In the genomic region with DNA sequence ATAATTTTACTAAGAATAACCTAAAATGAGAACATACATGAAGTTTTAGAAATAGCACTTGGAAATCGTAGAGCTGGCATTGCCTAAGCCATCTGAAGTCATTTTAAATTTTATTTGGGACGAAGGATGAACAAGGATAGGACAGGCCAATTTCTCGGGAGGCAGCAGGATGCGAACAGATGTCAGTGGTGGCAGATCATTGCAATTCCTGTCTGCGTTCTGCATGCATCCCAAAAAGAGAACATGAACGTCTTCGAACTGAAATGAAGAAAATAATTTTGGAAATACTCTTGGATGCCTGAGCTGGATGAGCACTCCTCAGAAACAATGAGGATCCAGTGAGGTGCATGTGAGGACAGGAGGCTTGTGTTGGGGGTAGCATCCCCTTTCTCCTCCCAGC, we compare ENCODE assay signal across 21 mouse cellular contexts.
DNase-seq lines count a peak whose midpoint lies in the region; ATAC-seq lines count a peak whose summit lies in the region.
"Had no signal": no experiment of that assay in that cellular context is flagged by ENCODE, and none has a peak within 500 bp of the region (broad histone marks: within the 10 kb centered on the region; RNA-seq: fewer than 3 reads in every experiment).

No protein-coding gene starts in this region.

- H3K9me3 ChIP-seq in heart, embryonic 11.5 days (replicated peaks; ENCODE audit: control insufficient read depth, low read length): no peaks in the 10 kb centered on the region
- H3K9me3 ChIP-seq: embryonic facial prominence, embryonic 12.5 days; embryonic facial prominence, embryonic 15.5 days; forebrain, embryonic 15.5 days; heart, embryonic 10.5 days; hindbrain, embryonic 12.5 days; hindbrain, embryonic 15.5 days had no signal

- whole genome bisulfite sequencing in heart, embryonic 11.5 days (ENCODE audit: insufficient replicate concordance): 83% methylated on average over 7 of the region's 7 CpGs

- H3K27ac ChIP-seq in heart, embryonic 11.5 days (ENCODE audit: low read depth, low read length): no peak overlapping the region
- H3K27ac ChIP-seq: embryonic facial prominence, embryonic 12.5 days; embryonic facial prominence, embryonic 15.5 days; forebrain, embryonic 15.5 days; heart, adult 2 months; heart, embryonic 10.5 days; hindbrain, embryonic 12.5 days; hindbrain, embryonic 15.5 days had no signal

- no peak overlapping the region for H3K4me2 ChIP-seq in heart, embryonic 11.5 days
- H3K4me2 ChIP-seq: embryonic facial prominence, embryonic 12.5 days; embryonic facial prominence, embryonic 15.5 days; forebrain, embryonic 15.5 days; hindbrain, embryonic 12.5 days; hindbrain, embryonic 15.5 days had no signal

- ATAC-seq in heart, embryonic 11.5 days (replicated peaks; ENCODE audit: insufficient number of reproducible peaks, low FRiP score, low TSS enrichment): no peak
- ATAC-seq: CD4-positive, CD25-positive, alpha-beta regulatory T cell, adult 4 months; forebrain, embryonic 15.5 days had no signal

- peak; percentile 58 for DNase-seq in heart, adult 11 months
- DNase-seq in right cerebral cortex, postnatal 10 days (ENCODE audit: low spot score in 2 of 2): peak; percentile 62 to 82
- DNase-seq in right cerebral cortex, adult 18-20 months: no peak
- DNase-seq in brain, embryonic 18.5 days (ENCODE audit: low read depth, low spot score): peak; percentile 46
- no peak for DNase-seq in adrenal gland, postnatal 14 days
- DNase-seq: adrenal gland, adult 2 months; adrenal gland, postnatal 25 days; cerebellum, adult 11 months; cerebellum, adult 2 months; cerebellum, adult 9-11 months; cerebellum, postnatal 25 days; gastrocnemius, postnatal 25 days; heart, adult 2 months had no signal

- H3K4me3 ChIP-seq in heart, embryonic 11.5 days (ENCODE audit: low read depth, low read length): no peak overlapping the region
- H3K4me3 ChIP-seq: embryonic facial prominence, embryonic 12.5 days; embryonic facial prominence, embryonic 15.5 days; forebrain, embryonic 15.5 days; heart, adult 2 months; heart, embryonic 10.5 days; hindbrain, embryonic 12.5 days; hindbrain, embryonic 15.5 days had no signal

- no peaks in the 10 kb centered on the region for H3K36me3 ChIP-seq in heart, embryonic 11.5 days (ENCODE audit: control insufficient read depth, insufficient read depth, low read length)
- H3K36me3 ChIP-seq: embryonic facial prominence, embryonic 12.5 days; embryonic facial prominence, embryonic 15.5 days; forebrain, embryonic 15.5 days; heart, embryonic 10.5 days; hindbrain, embryonic 12.5 days; hindbrain, embryonic 15.5 days had no signal

- peaks cover 4% of the 10 kb centered on the region for H3K4me1 ChIP-seq in heart, embryonic 11.5 days (ENCODE audit: control insufficient read depth, insufficient read depth, low read length)
- H3K4me1 ChIP-seq: embryonic facial prominence, embryonic 12.5 days; embryonic facial prominence, embryonic 15.5 days; forebrain, embryonic 15.5 days had no signal

- H3K9ac ChIP-seq in heart, embryonic 11.5 days (ENCODE audit: low read depth, low read length): no peak overlapping the region
- H3K9ac ChIP-seq: embryonic facial prominence, embryonic 12.5 days; embryonic facial prominence, embryonic 15.5 days; forebrain, embryonic 15.5 days; hindbrain, embryonic 12.5 days; hindbrain, embryonic 15.5 days had no signal

- no peaks in the 10 kb centered on the region for H3K27me3 ChIP-seq in heart, embryonic 11.5 days (ENCODE audit: control insufficient read depth, insufficient read depth, low read length)
- H3K27me3 ChIP-seq: embryonic facial prominence, embryonic 12.5 days; embryonic facial prominence, embryonic 15.5 days; forebrain, embryonic 15.5 days; hindbrain, embryonic 15.5 days had no signal

Comparison
In these comparisons a context has a peak if more than half of its experiments do, and no peak if none do; other contexts are left out.
1. DNase-seq: peak in heart, adult 11 months (single experiment), right cerebral cortex, postnatal 10 days (2 of 2) and brain, embryonic 18.5 days (single experiment); none in right cerebral cortex, adult 18-20 months (single experiment) and adrenal gland, postnatal 14 days (single experiment).